Mouse (Mus musculus) gastrocnemius, adult 2 months (tissue): Measurements from ENCODE around the gene Tppp. TPM values are rescaled to one million over a fixed set of nuclear protein-coding genes. Genes with fewer than 3 reads are reported as not detected.

Experiments
- DNase-seq: peaks from one replicate; pipeline ENCODE4 v3.0.0; 2022
- H3K27ac ChIP-seq: fragments of 200-600 bp; 2 replicates; pipeline ENCODE4 v1.8.1; 2022; ENCODE audit warnings: mild to moderate bottlenecking
- H3K4me3 ChIP-seq: fragments of 200-600 bp; 2 replicates; pipeline ENCODE4 v1.8.1; 2022; ENCODE audit warnings: mild to moderate bottlenecking, moderate library complexity
- CTCF ChIP-seq: fragments of 200-600 bp; IDR thresholded peaks from 2 replicates; pipeline ENCODE4 v1.8.1; 2022; ENCODE audit warnings: antibody characterized with exemption, mild to moderate bottlenecking, moderate library complexity
- intact Hi-C: fragments of 180-260 bp; cut with DNase I; formaldehyde crosslinking; loops from one replicate; pipeline ENCODE4 v1.15.1; 2025
- total RNA-seq, 2 experiments: library from RNA; stranded (reverse); gene quantifications; 2 replicates each; pipeline ENCODE4 v1.2.3; 2021

Tppp gene
- total RNA-seq, 2 experiments from 2014 or later, result 4.7 to 8.6 TPM

DNA sequence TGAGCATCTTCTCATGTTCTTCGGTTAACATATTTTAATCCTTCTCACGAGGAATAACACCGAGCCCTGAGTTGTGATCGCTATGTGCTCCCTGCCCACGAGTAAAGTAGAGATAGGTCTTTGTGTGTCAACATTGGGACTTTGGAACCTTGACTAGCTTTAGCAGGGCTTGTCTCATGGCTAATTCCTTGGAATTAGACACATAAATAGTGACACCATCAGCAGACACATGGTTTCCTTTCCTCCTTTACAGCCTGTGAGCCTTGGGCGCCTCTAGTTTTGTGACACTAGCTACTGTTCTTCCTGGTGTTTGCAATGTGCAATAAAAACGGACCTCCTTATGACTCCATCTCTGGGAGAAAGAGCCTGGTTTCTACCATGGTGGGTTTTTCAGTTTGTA, 64.2 kb downstream of the Tppp start:
- no peak for TF ChIP-seq CTCF
- DNase-seq, result no peak
- Histone ChIP-seq H3K27ac (no peak overlapping the region), H3K4me3 (no peak overlapping the region)
- intact Hi-C loops, result no loop called here

Other genes with a start within 250 kb of the Tppp start
- gene Nkd2, start 161.8 kb upstream of the Tppp start, total RNA-seq, result 1 to 10 TPM; 1.0 to 1.1 TPM
- gene Trip13, start 71.6 kb upstream of the Tppp start, total RNA-seq, result under 1 TPM in 1 of 2 experiments, not detected in 1; 0.25 TPM
- 10 to 100 TPM in 1 of 2 experiments, 1 to 10 TPM in 1; 7.8 to 12.9 TPM for gene Brd9, start 71.6 kb upstream of the Tppp start, total RNA-seq
- not detected for gene Zdhhc11, start 45.6 kb upstream of the Tppp start, total RNA-seq
- gene Cep72, start 52.9 kb downstream of the Tppp start, total RNA-seq, result under 1 TPM in 1 of 2 experiments, not detected in 1; 0.08 TPM
- gene Slc9a3, start 112.0 kb downstream of the Tppp start, total RNA-seq, result under 1 TPM; 0.08 to 0.14 TPM
- 10 to 100 TPM; 30.7 to 35.3 TPM for gene Exoc3, start 199.3 kb downstream of the Tppp start, total RNA-seq